ENCODE assay signal across 8 mouse cellular contexts in the genomic region with DNA sequence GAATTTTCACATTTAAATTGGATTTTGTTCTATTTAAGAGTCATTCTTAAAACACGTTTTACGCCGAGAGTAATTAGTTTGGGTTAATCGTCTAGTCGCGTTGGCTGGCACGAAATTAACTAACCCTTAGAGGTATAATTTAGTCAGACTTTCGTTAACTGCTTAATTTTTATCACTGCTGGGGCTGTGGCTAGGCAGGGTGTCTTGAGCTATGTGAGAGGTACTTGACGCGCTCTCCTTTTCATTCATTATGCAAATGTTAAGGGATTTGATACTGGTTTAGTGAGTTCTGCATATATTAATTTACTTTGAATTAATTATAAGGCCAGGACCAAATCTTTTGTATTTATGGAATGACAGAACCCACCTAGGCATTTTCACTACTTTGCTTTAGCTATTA. TPM values are rescaled to one million over a fixed set of nuclear protein-coding genes. Genes with fewer than 3 reads are reported as not detected.
A peak's percentile ranks its signal among the peaks of the same experiment; 100 is the strongest.
DNase-seq lines count a peak whose midpoint lies in the region; ATAC-seq and TF ChIP-seq lines count a peak whose summit lies in the region.

No protein-coding gene starts in this region.

- WGBS in lung, postnatal 0 days, result 3% methylated on average over 10 of the region's 10 CpGs
- 3% methylated on average over 10 of the region's 10 CpGs for WGBS in embryonic facial prominence, embryonic 15.5 days
- 2% methylated on average over 10 of the region's 10 CpGs for WGBS in limb, embryonic 12.5 days
- 2% methylated on average over 10 of the region's 10 CpGs for WGBS in small intestine, adult 2 months

- H3K9ac ChIP-seq in lung, postnatal 0 days (replicated peaks; ENCODE audit: low read depth), result peak overlapping the region; percentile 86
- peak overlapping the region; percentile 12; the same call in 1 of the 2 replicates for H3K9ac ChIP-seq in embryonic facial prominence, embryonic 15.5 days
- H3K9ac ChIP-seq in limb, embryonic 12.5 days (replicated peaks), result peak overlapping the region; percentile 53

- H3K4me3 ChIP-seq in lung, postnatal 0 days (ENCODE audit: low read depth, low read length), result peak overlapping the region; percentile 87
- H3K4me3 ChIP-seq in embryonic facial prominence, embryonic 15.5 days (replicated peaks), result peak overlapping the region; percentile 68
- H3K4me3 ChIP-seq in limb, embryonic 12.5 days (replicated peaks), result peak overlapping the region; percentile 89
- peak overlapping the region; percentile 84 for H3K4me3 ChIP-seq in small intestine, adult 2 months (ENCODE audit: low read depth, low read length)

- peak overlapping the region; percentile 92 for H3K27ac ChIP-seq in lung, postnatal 0 days (ENCODE audit: low read length)
- H3K27ac ChIP-seq in embryonic facial prominence, embryonic 15.5 days (replicated peaks), result no peak overlapping the region
- H3K27ac ChIP-seq in limb, embryonic 12.5 days, result no peak overlapping the region
- peak overlapping the region; percentile 48 for H3K27ac ChIP-seq in small intestine, adult 2 months (ENCODE audit: insufficient read depth, low read depth, low read length)

- no peak for ATAC-seq in lung, postnatal 0 days
- no peak for ATAC-seq in embryonic facial prominence, embryonic 15.5 days (ENCODE audit: insufficient number of reproducible peaks, low FRiP score, low TSS enrichment, low read depth)
- ATAC-seq in limb, embryonic 12.5 days (ENCODE audit: insufficient number of reproducible peaks, insufficient read depth, low FRiP score, low TSS enrichment, low read depth), result no peak

- TF ChIP-seq POLR2A in small intestine, adult 2 months (IDR thresholded peaks at IDR 0.05; ENCODE audit: low read depth, low read length), result no peak

- H3K4me1 ChIP-seq in lung, postnatal 0 days (ENCODE audit: insufficient read depth, low read depth, low read length), result no peaks in the 10 kb centered on the region
- peaks cover 5% of the 10 kb centered on the region; the same call in 1 of the 2 replicates for H3K4me1 ChIP-seq in embryonic facial prominence, embryonic 15.5 days
- peaks cover 5% of the 10 kb centered on the region; the same call in 1 of the 2 replicates for H3K4me1 ChIP-seq in limb, embryonic 12.5 days (replicated peaks)
- H3K4me1 ChIP-seq in small intestine, adult 2 months (ENCODE audit: control insufficient read depth, insufficient read depth, insufficient read length, low read length), result peaks cover 3% of the 10 kb centered on the region

- no peak for TF ChIP-seq EP300 in lung, postnatal 0 days (IDR thresholded peaks at IDR 0.05)

- DNase-seq in lung, postnatal 0 days (ENCODE audit: low spot score), result peak; percentile 41
- no peak for DNase-seq in lung, postnatal 10 days
- DNase-seq in adipocyte (ENCODE audit: low spot score), result no peak
- DNase-seq in cerebellum, postnatal 4 days (ENCODE audit: low spot score in 2 of 2), result no peak
- DNase-seq in adrenal gland, adult 18-20 months (ENCODE audit: low spot score in 2 of 2), result no peak

- TF ChIP-seq CTCF in lung, postnatal 0 days (IDR thresholded peaks at IDR 0.05), result no peak
- no peak for TF ChIP-seq CTCF in small intestine, adult 2 months (IDR thresholded peaks at IDR 0.05; ENCODE audit: extremely low read depth, insufficient read length, insufficient replicate concordance, low read depth, low read length)

- H3K27me3 ChIP-seq in lung, postnatal 0 days (replicated peaks; ENCODE audit: insufficient read depth, low read length), result no peaks in the 10 kb centered on the region
- no peaks in the 10 kb centered on the region for H3K27me3 ChIP-seq in embryonic facial prominence, embryonic 15.5 days
- H3K27me3 ChIP-seq in limb, embryonic 12.5 days, result no peaks in the 10 kb centered on the region
- H3K27me3 ChIP-seq in small intestine, adult 2 months (ENCODE audit: control insufficient read depth, insufficient read depth, low read length), result no peaks in the 10 kb centered on the region

- H3K4me2 ChIP-seq in lung, postnatal 0 days (replicated peaks; ENCODE audit: low read depth, low read length), result peak overlapping the region; percentile 64
- H3K4me2 ChIP-seq in embryonic facial prominence, embryonic 15.5 days (replicated peaks), result peak overlapping the region; percentile 52
- peak overlapping the region; percentile 60 for H3K4me2 ChIP-seq in limb, embryonic 12.5 days

- H3K36me3 ChIP-seq in lung, postnatal 0 days (ENCODE audit: insufficient read depth, low read length), result peaks cover 7% of the 10 kb centered on the region; the same call in 1 of the 2 replicates
- peaks cover 16% of the 10 kb centered on the region for H3K36me3 ChIP-seq in embryonic facial prominence, embryonic 15.5 days
- H3K36me3 ChIP-seq in limb, embryonic 12.5 days, result peaks cover 17% of the 10 kb centered on the region
- peaks cover 13% of the 10 kb centered on the region for H3K36me3 ChIP-seq in small intestine, adult 2 months (ENCODE audit: control insufficient read depth, insufficient read depth, low read length)

- H3K9me3 ChIP-seq in lung, postnatal 0 days (ENCODE audit: low read length), result no peaks in the 10 kb centered on the region
- H3K9me3 ChIP-seq in embryonic facial prominence, embryonic 15.5 days (replicated peaks), result no peaks in the 10 kb centered on the region
- no peaks in the 10 kb centered on the region for H3K9me3 ChIP-seq in limb, embryonic 12.5 days

RNA-seq across cellular contexts. Expression of a gene that starts 0.6 kb away (rescaled TPM):
- 159 and 175 TPM in 2 replicates for polyA plus RNA-seq in lung, postnatal 0 days (2015; fragmentation: Nextera tagmentation; extraction: Ambion mirVana)
- polyA plus RNA-seq in embryonic facial prominence, embryonic 15.5 days (2015; fragmentation: Nextera tagmentation; extraction: Ambion mirVana), result 188 and 194 TPM in 2 replicates
- 161 and 167 TPM in 2 replicates for polyA plus RNA-seq in limb, embryonic 12.5 days (2016; fragmentation: Nextera tagmentation; extraction: Ambion mirVana)
- 46.3 and 87.9 TPM in 2 replicates for polyA plus RNA-seq in small intestine, adult 2 months (2012; rRNA removed)
- total RNA-seq in adrenal gland, adult 18-20 months (2021), result 100 to 1,000 TPM; 776 to 801 TPM

RNA-seq across cellular contexts. Expression of a gene that starts 21.8 kb away (rescaled TPM):
- 0.27 and 0.31 TPM in 2 replicates for polyA plus RNA-seq in lung, postnatal 0 days (2015; fragmentation: Nextera tagmentation; extraction: Ambion mirVana)
- 28.4 and 28.6 TPM in 2 replicates for polyA plus RNA-seq in embryonic facial prominence, embryonic 15.5 days (2015; fragmentation: Nextera tagmentation; extraction: Ambion mirVana)
- polyA plus RNA-seq in limb, embryonic 12.5 days (2016; fragmentation: Nextera tagmentation; extraction: Ambion mirVana), result 0.59 and 0.68 TPM in 2 replicates
- 0.38 and 3.6 TPM in 2 replicates for polyA plus RNA-seq in small intestine, adult 2 months (2012; rRNA removed)
- under 1 TPM in 1 of 2 experiments, not detected in 1; 0.83 TPM for total RNA-seq in adrenal gland, adult 18-20 months (2021)

RNA-seq across cellular contexts. Expression of a gene that starts 37.5 kb away (rescaled TPM):
- polyA plus RNA-seq in lung, postnatal 0 days (2015; fragmentation: Nextera tagmentation; extraction: Ambion mirVana), result 0.05 and 0.08 TPM in 2 replicates
- 2.7 and 3.0 TPM in 2 replicates for polyA plus RNA-seq in embryonic facial prominence, embryonic 15.5 days (2015; fragmentation: Nextera tagmentation; extraction: Ambion mirVana)
- 0.11 TPM in 1 of 2 replicates, not detected in the other for polyA plus RNA-seq in limb, embryonic 12.5 days (2016; fragmentation: Nextera tagmentation; extraction: Ambion mirVana)
- 0.11 and 0.13 TPM in 2 replicates for polyA plus RNA-seq in small intestine, adult 2 months (2012; rRNA removed)
- total RNA-seq in adrenal gland, adult 18-20 months (2021), result not detected

Comparison
In these comparisons a context has a peak if more than half of its experiments do, and no peak if none do; other contexts are left out.
1. H3K27ac ChIP-seq: peak in lung, postnatal 0 days (single experiment) and small intestine, adult 2 months (single experiment); none in embryonic facial prominence, embryonic 15.5 days (single experiment) and limb, embryonic 12.5 days (single experiment).
2. H3K9ac ChIP-seq: peak in every context shown above with its lines; median percentile 86 in lung, postnatal 0 days; 53 in limb, embryonic 12.5 days; 12 in embryonic facial prominence, embryonic 15.5 days.
3. Peak in every context shown above with its lines, with median percentiles within 50 percentile points of each other: H3K4me2 ChIP-seq and H3K4me3 ChIP-seq.